Mouse (Mus musculus): ENCODE data around the gene Xkr8. TPM values are rescaled to one million over a fixed set of nuclear protein-coding genes. Genes with fewer than 3 reads are reported as not detected.

Gene Xkr8
- total and polyA plus RNA-seq, 3 experiments: 3.8 to 8.6 (median 4.9) TPM

DNA sequence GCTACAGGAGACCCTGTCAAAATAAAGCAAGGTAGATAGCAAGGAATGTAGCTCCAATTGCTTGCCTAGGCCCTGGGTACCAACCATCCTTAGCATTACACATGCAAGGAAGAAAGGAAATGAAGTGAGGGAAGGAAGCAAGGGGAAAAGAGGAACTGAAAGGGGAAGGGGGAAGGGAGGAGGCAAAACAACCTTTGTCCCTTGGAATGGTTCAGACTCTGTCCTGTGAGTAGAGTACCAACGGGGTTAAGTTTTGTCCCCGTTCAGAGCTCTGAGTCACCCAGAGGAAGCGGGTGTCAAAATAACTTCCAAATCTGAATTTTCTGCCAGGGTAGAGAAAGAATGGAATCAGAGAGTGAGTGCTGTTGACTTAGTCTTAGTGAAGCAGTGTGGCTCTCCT is 27.9 kb upstream of the Xkr8 start:
- in situ Hi-C loops (cut with MboI; ENCODE audit: low pct_ligation_motif_present, low pct_unique_long_range_greater_than_20kb, low sequenced_read_pairs): no loop called here
- DNase-seq (ENCODE audit: extremely low read depth): no peak
- H3K9me3 ChIP-seq (replicated peaks; ENCODE audit: low read length): no peaks in the 10 kb centered on the region
- TF ChIP-seq MEF2A (IDR thresholded peaks at IDR 0.05; ENCODE audit: borderline replicate concordance, low read depth, low read length) (no peak), ZKSCAN1 (IDR thresholded peaks at IDR 0.05; ENCODE audit: borderline replicate concordance, low read depth, low read length) (no peak), TCF12 (IDR thresholded peaks at IDR 0.05; ENCODE audit: low read depth, low read length) (no peak), SMC3 (IDR thresholded peaks at IDR 0.05; ENCODE audit: low read depth, low read length) (no peak), CTCF (conservative IDR thresholded peaks at IDR 0.05 in 1 of 2, IDR thresholded peaks at IDR 0.05 in 1 of 2; ENCODE audit: low read depth in 2 of 2, low read length in 2 of 2) (no peak), ZNF384 (IDR thresholded peaks at IDR 0.05; ENCODE audit: low read depth, low read length) (no peak), GABPA (IDR thresholded peaks at IDR 0.05; ENCODE audit: insufficient replicate concordance, low read depth, low read length) (no peak), PAX5 (IDR thresholded peaks at IDR 0.05; ENCODE audit: low read length) (no peak), CHD2 (IDR thresholded peaks at IDR 0.05; ENCODE audit: low read length) (peak; percentile 59), ZMIZ1 (IDR thresholded peaks at IDR 0.05; ENCODE audit: low read depth, low read length) (no peak), MAFK (IDR thresholded peaks at IDR 0.05; ENCODE audit: insufficient replicate concordance, low read length) (no peak), ZC3H11A (IDR thresholded peaks at IDR 0.05; ENCODE audit: low read depth, low read length) (no peak), NRF1 (IDR thresholded peaks at IDR 0.05; ENCODE audit: low read depth, low read length) (no peak), USF2 (conservative IDR thresholded peaks at IDR 0.05; ENCODE audit: low read depth, low read length) (no peak), USF1 (IDR thresholded peaks at IDR 0.05; ENCODE audit: low read depth, low read length) (no peak), JUND (conservative IDR thresholded peaks at IDR 0.05; ENCODE audit: low read depth, low read length) (no peak), IRF4 (IDR thresholded peaks at IDR 0.05; ENCODE audit: low read depth, low read length) (peak; percentile 86), EP300 (IDR thresholded peaks at IDR 0.05; ENCODE audit: low read length) (peak; percentile 84), MYC (IDR thresholded peaks at IDR 0.05; ENCODE audit: low read depth, low read length) (no peak), ELF1 (IDR thresholded peaks at IDR 0.05; ENCODE audit: low read depth, low read length) (no peak), KAT2A (IDR thresholded peaks at IDR 0.05; ENCODE audit: insufficient replicate concordance, low read length) (no peak), MXI1 (IDR thresholded peaks at IDR 0.05; ENCODE audit: low read depth, low read length) (no peak), MAX (IDR thresholded peaks at IDR 0.05; ENCODE audit: low read length) (no peak)
- H3K27me3 ChIP-seq (replicated peaks): peaks cover 17% of the 10 kb centered on the region
- H3K4me2 ChIP-seq (ENCODE audit: insufficient read depth, low read depth, poor library complexity, severe bottlenecking): peak overlapping the region; percentile 4; the same call in 1 of the 2 replicates
- dilution Hi-C loops (cut with MboI; ENCODE audit: extremely low pct_ligation_motif_present, extremely low pct_unique_long_range_greater_than_20kb, low sequenced_read_pairs): no loop called here
- peaks cover 7 to 32% of the 10 kb centered on the region in 2 experiments for H3K4me1 ChIP-seq (ENCODE audit: control insufficient read depth in 1 of 2, insufficient read depth in 2 of 2)
- H3K79me2 ChIP-seq (replicated peaks; ENCODE audit: control insufficient read depth, extremely low read depth, insufficient read depth, poor library complexity, severe bottlenecking): no peaks in the 10 kb centered on the region
- no peak overlapping the region for H3K27ac ChIP-seq (ENCODE audit: insufficient read depth, low read depth)
- no peaks in the 10 kb centered on the region for H3K36me3 ChIP-seq (replicated peaks in 1 of 2; ENCODE audit: control insufficient read depth in 1 of 2, insufficient read depth in 1 of 2, low read length in 1 of 2)
- H3K4me3 ChIP-seq (replicated peaks in 1 of 3; ENCODE audit: low read depth in 2 of 3, low read length in 2 of 3, poor library complexity in 1 of 3): peak overlapping the region in 1 of 3 experiments; percentile 19
- no peak overlapping the region for H3K9ac ChIP-seq (ENCODE audit: insufficient read depth, low read depth)
